Mouse (Mus musculus): ENCODE measurements around the gene Phactr3. TPM values are rescaled to one million over a fixed set of nuclear protein-coding genes. Genes with fewer than 3 reads are reported as not detected.

Gene Phactr3
- polyA plus RNA-seq (2012; fragmentation: generic; extraction: Trizol), result under 1 TPM in 1 of 2 experiments, not detected in 1; 0.28 TPM

GRCm38 (mm10) chr2:178118801-178119560 is at the start of gene Phactr3:
Gene Phactr3, plus strand, starts transcription at chr2:178118975.

DNA sequence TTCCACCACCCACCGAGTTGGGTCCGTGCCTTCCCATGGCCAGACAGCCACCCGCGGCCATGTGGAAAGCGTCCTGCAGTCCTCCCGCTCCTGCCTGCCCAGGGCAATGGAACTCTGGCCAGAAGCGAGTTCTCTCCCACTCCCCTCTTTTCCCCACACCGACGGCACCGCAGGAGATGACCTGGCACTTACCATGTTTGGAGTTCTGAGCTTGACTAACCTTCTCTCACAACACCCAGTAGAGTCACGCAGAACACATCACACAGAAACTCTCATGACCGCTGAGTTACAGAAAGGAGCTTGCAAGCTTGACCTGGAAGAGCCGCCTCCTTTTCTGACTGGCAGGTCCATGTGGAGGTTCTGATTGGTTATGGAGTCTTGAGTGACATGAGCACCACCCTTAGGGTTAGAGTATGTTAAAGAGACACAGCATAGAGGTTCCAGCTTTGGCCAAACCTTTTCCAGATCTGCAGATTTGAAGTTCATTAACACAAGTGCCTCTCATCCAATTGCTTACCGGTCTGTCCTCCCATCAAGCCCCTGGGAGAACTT is 40.5 kb upstream of the Phactr3 start, which contains the start of gene Zfp931:
Gene Zfp931, minus strand, starts transcription at position 311 of the 552 bp plus-strand sequence.

Other genes starting within 250 kb of the Phactr3 start
- 1 to 10 TPM in 1 of 2 experiments, under 1 TPM in 1; 0.21 to 1.0 TPM for gene Gm14327, start 221.9 kb upstream of the Phactr3 start, polyA plus RNA-seq (2012; fragmentation: generic; extraction: Trizol)
- gene Zfp972, start 193.4 kb upstream of the Phactr3 start, polyA plus RNA-seq (2012; fragmentation: generic; extraction: Trizol), result 1 to 10 TPM in 1 of 2 experiments, under 1 TPM in 1; 0.46 to 2.4 TPM
- gene Gm14326, start 161.7 kb upstream of the Phactr3 start, polyA plus RNA-seq (2012; fragmentation: generic; extraction: Trizol), result 1 to 10 TPM in 1 of 2 experiments, under 1 TPM in 1; 0.61 to 5.8 TPM
- 1 to 10 TPM in 1 of 2 experiments, under 1 TPM in 1; 0.33 to 1.3 TPM for gene Zfp971, start 95.7 kb upstream of the Phactr3 start, polyA plus RNA-seq (2012; fragmentation: generic; extraction: Trizol)
- gene Zfp931, start 40.5 kb upstream of the Phactr3 start, polyA plus RNA-seq (2012; fragmentation: generic; extraction: Trizol), result 1 to 10 TPM in 1 of 2 experiments, under 1 TPM in 1; 0.36 to 2.7 TPM

Data from C3H10T1/2 (cell line).